Mouse (Mus musculus) midbrain, embryonic 13.5 days (tissue): ENCODE results near the gene Cyp3a59. TPM values are rescaled to one million over a fixed set of nuclear protein-coding genes. Genes with fewer than 3 reads are reported as not detected.
"Not testable (repeated sequence)": the region's sequence is repeated elsewhere in the genome, so short reads cannot be mapped to it uniquely, and the experiment has no call there.

Source experiments
- ATAC-seq: fragments of 200-750 bp; cut with Nextera tagmentation; 2 replicates; pipeline ENCODE4 v1.8.0; 2017; ENCODE audit warnings: mild to moderate bottlenecking, moderate TSS enrichment, moderate library complexity
- H3K27ac ChIP-seq: fragments of 300-500 bp; sonication (generic); 2 replicates; pipeline ENCODE4 v1.5.1; 2015; ENCODE audit warnings: inconsistent platforms, mild to moderate bottlenecking, moderate library complexity
- H3K27me3 ChIP-seq: fragments of 300-500 bp; sonication (generic); 2 replicates; pipeline ENCODE4 v1.6.1; 2015; ENCODE audit warnings: mild to moderate bottlenecking, inconsistent platforms
- H3K36me3 ChIP-seq: fragments of 300-500 bp; sonication (generic); 2 replicates; pipeline ENCODE4 v1.6.1; 2015; ENCODE audit warnings: mild to moderate bottlenecking, inconsistent platforms
- H3K4me1 ChIP-seq: fragments of 300-500 bp; sonication (generic); replicated peaks from 2 replicates; pipeline ENCODE4 v1.6.1; 2015; ENCODE audit warnings: inconsistent platforms
- H3K4me2 ChIP-seq: fragments of 300-500 bp; sonication (generic); replicated peaks from 2 replicates; pipeline ENCODE4 v1.6.1; 2015; ENCODE audit warnings: moderate library complexity, mild to moderate bottlenecking, inconsistent platforms
- H3K4me3 ChIP-seq: fragments of 300-500 bp; sonication (generic); replicated peaks from 2 replicates; pipeline ENCODE4 v1.5.1; 2015; ENCODE audit warnings: mild to moderate bottlenecking, inconsistent platforms
- H3K9ac ChIP-seq: fragments of 300-500 bp; sonication (generic); replicated peaks from 2 replicates; pipeline ENCODE4 v1.6.1; 2015; ENCODE audit warnings: mild to moderate bottlenecking, inconsistent platforms
- H3K9me3 ChIP-seq: fragments of 300-500 bp; sonication (generic); 2 replicates; pipeline ENCODE4 v1.6.1; 2016; ENCODE audit warnings: mild to moderate bottlenecking, inconsistent platforms
- WGBS: fragments of 180-500 bp; shearing (Covaris S2); methylation state at CpG from one replicate; pipeline ENCODE4 v1.1.7; 2015; 5-methylcytosine and 5-hydroxymethylcytosine counted together
- polyA plus RNA-seq: library from polyadenylated mRNA; unstranded; fragments of >200 nt; fragmentation: Nextera tagmentation; extraction: Ambion mirVana; gene quantifications from 2 replicates; pipeline ENCODE4 v1.2.1, GENCODE M21; 2015

Cyp3a59 gene
- not detected in 2 replicates for polyA plus RNA-seq

- H3K27me3 ChIP-seq, H3K4me3 ChIP-seq, H3K4me1 ChIP-seq, H3K27ac ChIP-seq, H3K4me2 ChIP-seq, H3K9ac ChIP-seq, ATAC-seq, H3K36me3 ChIP-seq: not testable (repeated sequence)
- peaks cover 23% of the 10 kb centered on the region for H3K9me3 ChIP-seq
Observed at GRCm38 (mm10) chr5:146078945-146079344, at the start of gene Cyp3a59. Gene Cyp3a59, plus strand, starts transcription at chr5:146079257.

DNA sequence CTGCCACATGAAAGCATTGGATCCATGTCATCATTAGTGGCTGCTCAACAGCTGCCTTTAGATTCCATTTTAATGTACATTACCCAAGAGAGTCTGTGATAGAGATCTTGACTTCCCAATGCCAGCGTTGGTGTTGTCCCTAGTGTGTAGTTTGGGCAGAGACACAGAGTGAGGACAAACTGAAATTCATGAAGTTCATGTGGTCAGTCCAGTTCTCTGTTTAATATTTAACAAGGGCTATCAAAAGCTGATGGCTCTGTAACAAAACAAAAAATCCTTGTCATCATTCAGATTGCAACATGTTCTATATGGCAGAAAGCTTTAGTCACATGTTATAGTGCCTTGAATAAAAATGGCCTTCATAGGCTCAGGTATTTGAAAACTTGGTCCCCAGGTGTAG lies 9.0 kb upstream of the Cyp3a59 start:
- Histone ChIP-seq H3K4me1 (no peaks in the 10 kb centered on the region), H3K4me3 (no peak overlapping the region), H3K27me3 (no peaks in the 10 kb centered on the region), H3K9me3 (peaks cover 31% of the 10 kb centered on the region), H3K36me3 (no peaks in the 10 kb centered on the region), H3K27ac (no peak overlapping the region), H3K9ac (no peak overlapping the region), H3K4me2 (no peak overlapping the region)
- ATAC-seq: no peak
- WGBS: 55% methylated on average over 1 of the region's 1 CpGs

- Histone ChIP-seq H3K4me1 (no peaks in the 10 kb centered on the region), H3K4me2 (no peak overlapping the region), H3K9ac (no peak overlapping the region), H3K4me3 (no peak overlapping the region), H3K27me3 (no peaks in the 10 kb centered on the region), H3K9me3 (peaks cover 24% of the 10 kb centered on the region; the same call in 1 of the 2 replicates), H3K36me3 (no peaks in the 10 kb centered on the region), H3K27ac (no peak overlapping the region)
- WGBS: 45% methylated on average over 2 of the region's 2 CpGs
- no peak for ATAC-seq
Observed at GRCm38 (mm10) chr5:146147903-146148302, 68.8 kb downstream of the Cyp3a59 start.

GRCm38 (mm10) chr5:146150454-146150853 lies 71.4 kb downstream of the Cyp3a59 start:
- Histone ChIP-seq H3K27me3 (no peaks in the 10 kb centered on the region), H3K36me3 (no peaks in the 10 kb centered on the region), H3K4me2 (no peak overlapping the region), H3K9ac (no peak overlapping the region), H3K4me1 (no peaks in the 10 kb centered on the region), H3K9me3 (peaks cover 17% of the 10 kb centered on the region), H3K27ac (no peak overlapping the region), H3K4me3 (no peak overlapping the region)
- 72% methylated on average over 3 of the region's 3 CpGs for WGBS
- no peak for ATAC-seq

GRCm38 (mm10) chr5:146158326-146158725 lies 79.3 kb downstream of the Cyp3a59 start:
- H3K27me3 ChIP-seq, H3K4me3 ChIP-seq, H3K4me2 ChIP-seq, H3K27ac ChIP-seq, H3K4me1 ChIP-seq, H3K36me3 ChIP-seq, H3K9ac ChIP-seq, ATAC-seq: not testable (repeated sequence)
- H3K9me3 ChIP-seq: peaks cover 24% of the 10 kb centered on the region
- WGBS: 92% methylated on average over 4 of the region's 4 CpGs

DNA sequence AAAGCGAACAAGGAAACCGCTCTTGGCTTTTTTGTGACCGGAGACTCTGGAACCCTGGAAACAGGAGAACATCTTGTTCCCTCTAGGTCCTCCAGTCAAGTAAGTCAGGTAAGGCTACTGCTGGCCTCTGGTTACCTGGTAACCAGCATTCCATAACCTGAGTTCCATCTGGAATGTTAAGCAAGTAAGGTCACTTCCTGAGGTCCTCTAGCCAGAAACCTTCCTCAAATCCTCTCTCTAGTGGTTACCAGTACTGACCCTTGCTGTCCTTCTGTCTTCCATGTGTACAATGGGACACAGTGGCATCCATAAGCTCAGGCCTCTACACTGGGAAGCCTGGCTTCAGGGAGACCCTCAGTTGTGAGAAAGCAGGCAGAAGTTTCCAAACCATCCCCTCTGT lies 81.4 kb downstream of the Cyp3a59 start, which contains the start of gene Gm5565:
TSS of gene Gm5565 (minus strand) at position 101 of the 400 bp plus-strand sequence.
- H3K36me3 ChIP-seq, H3K27ac ChIP-seq, H3K4me1 ChIP-seq, H3K4me3 ChIP-seq, H3K27me3 ChIP-seq, H3K4me2 ChIP-seq, H3K9ac ChIP-seq, ATAC-seq: not testable (repeated sequence)
- peaks cover 18% of the 10 kb centered on the region; the same call in 1 of the 2 replicates for H3K9me3 ChIP-seq
- WGBS: 85% methylated on average over 3 of the region's 3 CpGs

Other genes starting within 250 kb of the Cyp3a59 start
- not detected in 2 replicates for gene Cyp3a11, start 199.3 kb upstream of the Cyp3a59 start, polyA plus RNA-seq
- gene Cyp3a25, start 69.6 kb upstream of the Cyp3a59 start, polyA plus RNA-seq: not detected in 2 replicates
- gene Gm5565, start 81.3 kb downstream of the Cyp3a59 start, polyA plus RNA-seq: not detected in 2 replicates
- gene Gm6309, start 91.5 kb downstream of the Cyp3a59 start, polyA plus RNA-seq: not detected in 2 replicates
- 0.28 and 0.32 TPM in 2 replicates for gene 1700001J03Rik, start 106.0 kb downstream of the Cyp3a59 start, polyA plus RNA-seq
- 26.2 and 27.9 TPM in 2 replicates for gene Rnf6, start 142.3 kb downstream of the Cyp3a59 start, polyA plus RNA-seq
- gene Cdk8, start 152.0 kb downstream of the Cyp3a59 start, polyA plus RNA-seq: 21.8 and 25.6 TPM in 2 replicates